Mouse (Mus musculus): Measurements from ENCODE around the gene Frmd4b. TPM values are rescaled to one million over a fixed set of nuclear protein-coding genes. Genes with fewer than 3 reads are reported as not detected.

Gene Frmd4b
- polyA plus RNA-seq, 1 experiment from 2014 or later, result 15.1 TPM

DNA sequence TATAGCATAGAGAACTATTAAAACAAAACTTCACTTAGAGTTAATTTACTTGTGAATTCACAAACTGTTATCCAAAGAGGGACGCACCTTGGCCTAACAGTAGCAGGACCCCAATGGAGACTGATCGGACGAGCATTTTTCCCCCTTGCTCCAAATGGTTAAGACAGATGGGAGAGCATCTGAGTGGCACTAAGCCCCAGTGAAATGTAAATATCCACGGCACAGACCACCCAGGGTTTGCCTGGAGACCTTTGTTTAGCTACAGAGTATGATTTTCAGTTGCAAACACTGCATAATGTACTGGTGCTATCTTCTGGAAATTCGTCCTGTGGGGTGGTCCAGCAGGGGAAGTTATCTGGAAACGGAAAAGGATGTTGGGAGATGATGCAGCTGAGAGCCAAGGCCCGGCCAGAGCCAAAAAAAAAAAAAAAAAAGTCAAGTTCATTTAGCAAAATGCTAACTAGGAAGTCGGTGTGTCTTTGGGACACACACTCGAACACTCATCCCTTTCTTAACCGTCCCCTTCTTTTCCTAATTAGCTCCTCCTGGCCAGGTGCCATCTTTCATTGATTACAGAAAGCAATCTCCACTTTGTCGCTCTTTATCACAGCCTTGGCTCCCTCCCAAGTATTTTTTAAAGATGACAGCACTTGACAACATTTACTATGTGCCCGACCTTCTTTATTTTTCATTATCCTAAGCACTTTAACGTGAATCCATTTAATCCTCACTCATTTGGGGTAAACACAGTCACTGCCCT, 95.9 kb downstream of the Frmd4b start:
- H3K36me3 ChIP-seq (ENCODE audit: control insufficient read depth, insufficient read depth, low read length), result no peaks in the 10 kb centered on the region
- no peak overlapping the region for H3K4me3 ChIP-seq (ENCODE audit: low read depth, low read length)
- no peaks in the 10 kb centered on the region for H3K9me3 ChIP-seq (replicated peaks; ENCODE audit: control insufficient read depth, low read length, poor library complexity, severe bottlenecking)
- peaks cover 6% of the 10 kb centered on the region; the same call in 1 of the 2 replicates for H3K4me1 ChIP-seq (ENCODE audit: control insufficient read depth, insufficient read depth, low read length)
- no peak overlapping the region for H3K4me2 ChIP-seq (ENCODE audit: low read length)
- ATAC-seq, result no peak
- H3K27ac ChIP-seq (ENCODE audit: low read length), result no peak overlapping the region
- H3K27me3 ChIP-seq (ENCODE audit: control insufficient read depth, insufficient read depth, low read depth, low read length), result no peaks in the 10 kb centered on the region
- 31% methylated on average over 13 of the region's 13 CpGs for WGBS
- no peak overlapping the region for H3K9ac ChIP-seq (ENCODE audit: low read depth, low read length)

DNA sequence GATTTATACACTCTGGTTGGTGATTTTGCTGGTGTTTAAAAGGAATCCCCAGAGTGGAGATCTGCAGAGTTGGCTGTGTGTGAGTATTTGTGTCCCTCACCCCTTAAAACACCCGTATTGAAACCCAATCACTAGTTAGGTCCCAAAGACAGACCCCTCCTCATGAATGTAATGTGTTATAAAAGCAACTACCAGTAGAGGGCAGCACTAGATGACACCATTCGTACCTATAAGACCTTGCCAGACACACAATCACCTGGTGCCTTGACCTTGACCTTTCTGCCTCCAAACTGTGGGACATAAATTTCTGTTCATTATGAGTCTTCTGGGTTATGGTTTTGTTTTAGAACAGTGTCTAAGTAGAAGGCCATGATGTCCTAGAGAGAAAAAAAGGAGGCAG, 96.8 kb downstream of the Frmd4b start:
- H3K27ac ChIP-seq (ENCODE audit: low read length), result no peak overlapping the region
- H3K27me3 ChIP-seq (ENCODE audit: control insufficient read depth, insufficient read depth, low read depth, low read length), result no peaks in the 10 kb centered on the region
- 34% methylated on average over 2 of the region's 2 CpGs for WGBS
- no peak overlapping the region for H3K9ac ChIP-seq (ENCODE audit: low read depth, low read length)
- no peaks in the 10 kb centered on the region for H3K36me3 ChIP-seq (ENCODE audit: control insufficient read depth, insufficient read depth, low read length)
- H3K9me3 ChIP-seq (replicated peaks; ENCODE audit: control insufficient read depth, low read length, poor library complexity, severe bottlenecking), result no peaks in the 10 kb centered on the region
- H3K4me1 ChIP-seq (ENCODE audit: control insufficient read depth, insufficient read depth, low read length), result peaks cover 6% of the 10 kb centered on the region; the same call in 1 of the 2 replicates
- ATAC-seq, result no peak
- H3K4me2 ChIP-seq (ENCODE audit: low read length), result no peak overlapping the region
- H3K4me3 ChIP-seq (ENCODE audit: low read depth, low read length), result no peak overlapping the region

DNA sequence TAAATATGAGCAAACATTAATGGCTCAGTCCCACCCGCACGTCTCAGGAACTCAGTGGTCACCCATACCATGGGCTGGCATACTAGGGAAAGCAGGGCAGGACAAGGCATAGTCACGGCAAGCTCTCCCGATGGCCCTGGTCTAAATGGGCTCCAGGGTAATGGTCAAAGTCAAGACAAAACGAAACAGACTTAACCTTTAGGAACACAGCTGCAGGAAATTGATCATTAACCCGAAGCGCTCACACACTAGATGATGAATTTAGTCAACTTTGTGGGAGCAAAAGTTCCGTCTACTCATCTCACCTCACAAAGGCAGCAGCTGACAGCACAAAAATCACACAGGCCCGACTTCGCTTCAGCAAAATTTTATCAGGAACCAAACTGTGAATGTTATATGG, 97.8 kb downstream of the Frmd4b start:
- ATAC-seq, result no peak
- no peak overlapping the region for H3K4me2 ChIP-seq (ENCODE audit: low read length)
- 93% methylated on average over 10 of the region's 10 CpGs for WGBS

DNA sequence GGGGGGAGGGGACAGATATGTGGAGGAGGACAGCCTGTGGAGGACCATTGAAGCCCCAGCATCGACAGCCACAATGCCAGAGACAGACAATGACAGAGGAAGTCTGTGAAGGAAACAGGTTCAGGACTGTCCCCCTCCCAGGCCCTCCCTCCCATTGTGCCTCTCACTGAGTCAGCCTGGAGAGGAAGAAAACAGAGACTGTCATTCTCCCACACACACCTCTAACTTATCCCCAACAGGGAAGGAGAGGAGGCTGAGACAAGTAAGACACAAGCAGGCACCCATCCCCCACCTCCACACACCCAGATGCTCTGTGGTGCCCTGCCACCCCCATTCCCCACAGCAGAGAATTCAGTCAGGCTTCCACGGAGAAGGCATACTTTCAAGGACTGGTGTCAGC, 98.9 kb downstream of the Frmd4b start:
- Histone ChIP-seq H3K9me3 (replicated peaks; ENCODE audit: control insufficient read depth, low read length, poor library complexity, severe bottlenecking) (no peaks in the 10 kb centered on the region), H3K27ac (ENCODE audit: low read length) (no peak overlapping the region), H3K4me1 (ENCODE audit: control insufficient read depth, insufficient read depth, low read length) (peaks cover 6% of the 10 kb centered on the region; the same call in 1 of the 2 replicates), H3K4me2 (ENCODE audit: low read length) (no peak overlapping the region), H3K9ac (ENCODE audit: low read depth, low read length) (no peak overlapping the region), H3K4me3 (ENCODE audit: low read depth, low read length) (no peak overlapping the region), H3K27me3 (ENCODE audit: control insufficient read depth, insufficient read depth, low read depth, low read length) (no peaks in the 10 kb centered on the region), H3K36me3 (ENCODE audit: control insufficient read depth, insufficient read depth, low read length) (no peaks in the 10 kb centered on the region)
- WGBS, result 13% methylated on average over 2 of the region's 2 CpGs
- no peak for ATAC-seq

More for the DNA sequence above, 97.8 kb downstream of the Frmd4b start:
- Histone ChIP-seq H3K27me3 (ENCODE audit: control insufficient read depth, insufficient read depth, low read depth, low read length) (no peaks in the 10 kb centered on the region), H3K36me3 (ENCODE audit: control insufficient read depth, insufficient read depth, low read length) (no peaks in the 10 kb centered on the region), H3K9me3 (replicated peaks; ENCODE audit: control insufficient read depth, low read length, poor library complexity, severe bottlenecking) (no peaks in the 10 kb centered on the region), H3K4me1 (ENCODE audit: control insufficient read depth, insufficient read depth, low read length) (peaks cover 6% of the 10 kb centered on the region; the same call in 1 of the 2 replicates), H3K27ac (ENCODE audit: low read length) (no peak overlapping the region), H3K9ac (ENCODE audit: low read depth, low read length) (no peak overlapping the region), H3K4me3 (ENCODE audit: low read depth, low read length) (no peak overlapping the region)

DNA sequence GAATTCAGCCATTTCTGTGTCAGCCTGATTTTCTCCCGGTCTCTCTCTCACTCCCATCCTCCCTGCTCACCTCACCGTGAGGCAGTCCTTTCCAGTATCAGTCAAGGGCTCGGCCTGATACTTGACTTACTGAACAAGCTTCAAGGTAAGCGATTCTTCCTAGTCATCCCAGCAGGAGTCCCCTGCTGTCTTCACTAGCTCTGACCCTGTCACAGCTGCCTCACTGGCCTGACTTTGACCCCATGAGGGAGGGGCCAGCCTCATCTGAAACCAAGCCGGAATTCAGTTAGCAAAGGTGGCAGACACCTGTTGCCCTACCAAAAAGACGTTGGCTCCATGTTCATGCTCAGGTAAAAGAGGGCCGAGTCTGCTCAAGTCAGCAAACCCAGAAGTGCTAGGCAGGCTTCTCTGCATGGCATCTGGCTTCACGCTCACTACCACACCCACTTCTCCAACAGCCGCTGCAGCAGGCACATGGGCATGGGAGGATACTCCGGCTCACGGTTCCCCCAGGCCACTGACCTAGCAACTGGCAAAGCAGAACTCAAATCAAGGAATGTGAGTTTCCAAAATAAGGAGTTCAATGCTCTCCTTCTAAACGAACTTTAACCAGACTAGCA, 99.6 kb downstream of the Frmd4b start:
- Histone ChIP-seq H3K4me2 (ENCODE audit: low read length) (no peak overlapping the region), H3K27me3 (ENCODE audit: control insufficient read depth, insufficient read depth, low read depth, low read length) (no peaks in the 10 kb centered on the region), H3K4me3 (ENCODE audit: low read depth, low read length) (no peak overlapping the region), H3K27ac (ENCODE audit: low read length) (no peak overlapping the region), H3K9me3 (replicated peaks; ENCODE audit: control insufficient read depth, low read length, poor library complexity, severe bottlenecking) (no peaks in the 10 kb centered on the region), H3K36me3 (ENCODE audit: control insufficient read depth, insufficient read depth, low read length) (no peaks in the 10 kb centered on the region), H3K4me1 (ENCODE audit: control insufficient read depth, insufficient read depth, low read length) (peaks cover 3% of the 10 kb centered on the region; the same call in 1 of the 2 replicates), H3K9ac (ENCODE audit: low read depth, low read length) (no peak overlapping the region)
- WGBS, result 53% methylated on average over 12 of the region's 12 CpGs
- ATAC-seq, result no peak

DNA sequence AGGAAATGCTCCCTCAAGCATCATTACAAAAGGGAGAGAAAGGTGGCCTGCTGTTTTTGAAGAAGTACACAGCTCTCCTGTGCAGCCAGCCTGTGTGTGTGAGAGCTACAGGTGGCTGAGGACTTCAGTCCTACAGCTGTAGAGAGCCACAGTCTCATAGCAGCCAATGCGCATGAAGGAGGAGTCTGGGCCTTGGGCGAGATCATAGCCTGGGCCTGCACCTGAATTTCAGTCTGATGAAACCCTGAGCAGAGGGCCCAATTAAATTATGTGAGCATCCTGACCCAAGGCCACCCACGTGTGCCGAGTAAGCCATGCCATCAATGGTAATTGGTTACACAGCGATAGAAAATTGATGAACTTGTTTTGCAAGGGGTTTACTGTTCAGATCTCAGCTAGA, 100.4 kb downstream of the Frmd4b start:
- no peak overlapping the region for H3K27ac ChIP-seq (ENCODE audit: low read length)
- H3K36me3 ChIP-seq (ENCODE audit: control insufficient read depth, insufficient read depth, low read length), result no peaks in the 10 kb centered on the region
- H3K4me2 ChIP-seq (ENCODE audit: low read length), result no peak overlapping the region
- ATAC-seq, result no peak
- H3K9ac ChIP-seq (ENCODE audit: low read depth, low read length), result no peak overlapping the region
- WGBS, result 86% methylated on average over 5 of the region's 5 CpGs
- H3K9me3 ChIP-seq (replicated peaks; ENCODE audit: control insufficient read depth, low read length, poor library complexity, severe bottlenecking), result no peaks in the 10 kb centered on the region
- H3K4me1 ChIP-seq (ENCODE audit: control insufficient read depth, insufficient read depth, low read length), result peaks cover 3% of the 10 kb centered on the region; the same call in 1 of the 2 replicates
- H3K4me3 ChIP-seq (ENCODE audit: low read depth, low read length), result no peak overlapping the region
- H3K27me3 ChIP-seq (ENCODE audit: control insufficient read depth, insufficient read depth, low read depth, low read length), result no peaks in the 10 kb centered on the region

DNA sequence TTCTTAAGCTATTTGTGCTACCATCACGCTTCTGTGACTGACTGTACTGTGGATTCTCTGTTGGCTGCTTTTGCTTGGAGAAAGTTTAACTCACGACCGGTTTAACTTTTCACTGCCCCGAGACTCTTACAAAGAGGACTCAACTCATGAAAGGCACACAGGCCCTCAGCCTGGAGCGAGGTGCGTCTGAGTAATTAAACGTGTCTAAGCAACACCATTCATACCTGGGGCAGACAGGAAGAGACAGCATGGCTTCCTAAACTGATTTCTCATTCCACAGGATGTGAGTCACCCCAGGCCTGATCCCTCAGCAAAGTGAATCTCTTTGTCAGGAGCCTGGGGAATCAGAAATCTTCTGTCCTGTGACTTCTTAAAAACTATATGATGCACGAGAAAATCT, 106.6 kb downstream of the Frmd4b start:
- no peaks in the 10 kb centered on the region for H3K4me1 ChIP-seq (ENCODE audit: control insufficient read depth, insufficient read depth, low read length)
- H3K36me3 ChIP-seq (ENCODE audit: control insufficient read depth, insufficient read depth, low read length), result no peaks in the 10 kb centered on the region
- no peak overlapping the region for H3K9ac ChIP-seq (ENCODE audit: low read depth, low read length)
- H3K27me3 ChIP-seq (ENCODE audit: control insufficient read depth, insufficient read depth, low read depth, low read length), result no peaks in the 10 kb centered on the region
- H3K4me2 ChIP-seq (ENCODE audit: low read length), result no peak overlapping the region
- H3K27ac ChIP-seq (ENCODE audit: low read length), result no peak overlapping the region
- no peak for ATAC-seq
- H3K4me3 ChIP-seq (ENCODE audit: low read depth, low read length), result no peak overlapping the region
- no peaks in the 10 kb centered on the region for H3K9me3 ChIP-seq (replicated peaks; ENCODE audit: control insufficient read depth, low read length, poor library complexity, severe bottlenecking)
- WGBS, result 57% methylated on average over 8 of the region's 8 CpGs

DNA sequence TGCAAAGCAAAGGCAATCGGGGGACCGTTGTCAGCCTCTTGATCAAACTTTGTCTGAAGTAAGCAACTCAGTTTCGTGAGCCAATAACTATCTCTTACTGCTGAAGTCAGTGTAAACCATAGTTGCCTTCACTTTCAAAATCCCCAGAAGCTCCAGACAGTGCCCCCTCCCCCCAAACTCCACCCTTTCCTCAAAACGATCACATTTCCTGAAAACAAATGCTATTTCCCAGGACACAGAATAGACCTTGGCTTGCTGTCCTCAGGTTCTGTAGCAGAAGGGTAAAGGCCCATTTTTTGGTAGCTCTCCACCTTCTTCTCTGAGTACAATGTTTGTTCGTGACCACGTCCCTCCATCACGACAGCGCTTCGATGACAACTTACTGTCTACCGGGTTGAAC, 107.9 kb downstream of the Frmd4b start:
- Histone ChIP-seq H3K4me3 (ENCODE audit: low read depth, low read length) (no peak overlapping the region), H3K27ac (ENCODE audit: low read length) (no peak overlapping the region), H3K9ac (ENCODE audit: low read depth, low read length) (no peak overlapping the region), H3K36me3 (ENCODE audit: control insufficient read depth, insufficient read depth, low read length) (no peaks in the 10 kb centered on the region), H3K4me2 (ENCODE audit: low read length) (no peak overlapping the region), H3K4me1 (ENCODE audit: control insufficient read depth, insufficient read depth, low read length) (no peaks in the 10 kb centered on the region), H3K9me3 (replicated peaks; ENCODE audit: control insufficient read depth, low read length, poor library complexity, severe bottlenecking) (no peaks in the 10 kb centered on the region), H3K27me3 (ENCODE audit: control insufficient read depth, insufficient read depth, low read depth, low read length) (no peaks in the 10 kb centered on the region)
- no peak for ATAC-seq
- 92% methylated on average over 10 of the region's 10 CpGs for WGBS

DNA sequence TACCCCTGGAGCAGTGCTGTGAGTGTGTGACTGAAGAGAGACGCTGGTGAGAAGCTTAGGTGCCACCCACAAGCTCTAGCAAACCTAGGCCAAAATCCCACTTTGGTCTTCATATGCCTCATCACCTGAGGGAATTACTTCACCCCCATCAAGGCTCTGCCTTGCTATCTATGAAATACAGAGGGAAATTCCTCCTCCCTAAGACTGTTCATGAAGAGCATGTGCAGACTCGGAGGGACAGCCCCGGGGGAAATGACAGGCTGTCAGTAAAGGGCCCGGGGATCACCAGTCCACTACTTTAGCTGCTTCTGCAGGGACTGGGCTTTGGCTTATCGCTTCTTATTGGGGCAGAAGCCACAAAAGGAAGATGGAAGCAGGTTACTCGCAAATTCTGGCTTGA, 108.9 kb downstream of the Frmd4b start:
- Histone ChIP-seq H3K4me3 (ENCODE audit: low read depth, low read length) (no peak overlapping the region), H3K9me3 (replicated peaks; ENCODE audit: control insufficient read depth, low read length, poor library complexity, severe bottlenecking) (no peaks in the 10 kb centered on the region)

More for the DNA sequence above, 108.9 kb downstream of the Frmd4b start:
- Histone ChIP-seq H3K9ac (ENCODE audit: low read depth, low read length) (no peak overlapping the region), H3K36me3 (ENCODE audit: control insufficient read depth, insufficient read depth, low read length) (no peaks in the 10 kb centered on the region), H3K4me2 (ENCODE audit: low read length) (no peak overlapping the region), H3K4me1 (ENCODE audit: control insufficient read depth, insufficient read depth, low read length) (no peaks in the 10 kb centered on the region), H3K27ac (ENCODE audit: low read length) (no peak overlapping the region), H3K27me3 (ENCODE audit: control insufficient read depth, insufficient read depth, low read depth, low read length) (no peaks in the 10 kb centered on the region)
- WGBS, result 82% methylated on average over 6 of the region's 6 CpGs
- ATAC-seq, result no peak

Measured in midbrain, embryonic 16.5 days (tissue).